Mouse (Mus musculus) ES-Bruce4 (cell line): ENCODE measurements around the gene Spata5. TPM values are rescaled to one million over a fixed set of nuclear protein-coding genes. Genes with fewer than 3 reads are reported as not detected.
"Not testable (repeated sequence)": the region's sequence is repeated elsewhere in the genome, so short reads cannot be mapped to it uniquely, and the experiment has no call there.

Experiments
- H3K27ac ChIP-seq: 2 replicates; pipeline ENCODE4 v1.5.1; 2012; ENCODE audit warnings: low read length, inconsistent platforms; ENCODE audit not compliant: insufficient read depth
- H3K27me3 ChIP-seq: 2 replicates; pipeline ENCODE4 v1.6.1; 2012; ENCODE audit warnings: mild to moderate bottlenecking, low read length, inconsistent platforms; ENCODE audit not compliant: control insufficient read depth, poor library complexity, insufficient read depth, severe bottlenecking
- H3K36me3 ChIP-seq: 2 replicates; pipeline ENCODE4 v1.6.1; 2012; ENCODE audit warnings: inconsistent platforms, mild to moderate bottlenecking, low read length, moderate library complexity; ENCODE audit not compliant: control insufficient read depth, poor library complexity, insufficient read depth, severe bottlenecking
- H3K4me1 ChIP-seq: one replicate; pipeline ENCODE4 v1.8.1; 2011; ENCODE audit warnings: low read length; ENCODE audit not compliant: control insufficient read depth, insufficient read depth
- H3K4me3 ChIP-seq: 2 replicates; pipeline ENCODE4 v1.5.1; 2011; ENCODE audit warnings: low read depth, mild to moderate bottlenecking, low read length
- H3K9ac ChIP-seq: 2 replicates; pipeline ENCODE4 v1.6.1; 2012; ENCODE audit warnings: low read depth, mild to moderate bottlenecking, inconsistent platforms; ENCODE audit not compliant: poor library complexity, severe bottlenecking
- H3K9me3 ChIP-seq: replicated peaks from 2 replicates; pipeline ENCODE4 v1.6.1; 2012; ENCODE audit warnings: mild to moderate bottlenecking, low read length, inconsistent platforms; ENCODE audit not compliant: control insufficient read depth, poor library complexity, insufficient read depth, severe bottlenecking
- CTCF ChIP-seq: IDR thresholded peaks from one replicate; pipeline ENCODE4 v1.8.1; 2011; ENCODE audit warnings: low read depth, low read length
- EP300 ChIP-seq: IDR thresholded peaks from 2 replicates; pipeline ENCODE4 v1.6.1; 2011; ENCODE audit warnings: low read depth, low read length; ENCODE audit not compliant: insufficient read depth
- POLR2A ChIP-seq: IDR thresholded peaks from one replicate; pipeline ENCODE4 v1.8.1; 2011; ENCODE audit warnings: low read length; ENCODE audit not compliant: insufficient read depth
- polyA plus RNA-seq: library from polyadenylated mRNA; stranded (reverse); fragments of >200 nt; gene quantifications from 2 replicates; pipeline ENCODE4 v1.2.4, GENCODE M21; 2011; ENCODE audit warnings: low read depth; ENCODE audit not compliant: missing spikeins, insufficient read depth, insufficient read length

Gene Spata5
- polyA plus RNA-seq, 1 experiment: 56.6 TPM

GRCm38 (mm10) chr3:37584576-37584975 is 164.9 kb downstream of the Spata5 start:
- Histone ChIP-seq H3K27ac (no peak overlapping the region), H3K36me3 (peaks cover 6% of the 10 kb centered on the region; the same call in 1 of the 2 replicates), H3K9ac (no peak overlapping the region), H3K4me3 (no peak overlapping the region), H3K27me3 (no peaks in the 10 kb centered on the region), H3K4me1 (peaks cover 2% of the 10 kb centered on the region), H3K9me3 (no peaks in the 10 kb centered on the region)
- TF ChIP-seq EP300: no peak
- TF ChIP-seq CTCF: no peak
- TF ChIP-seq POLR2A: no peak

GRCm38 (mm10) chr3:37585967-37586730 is 166.5 kb downstream of the Spata5 start:
- H3K4me3 ChIP-seq: peak overlapping the region; percentile 23; the same call in 1 of the 2 replicates
- no peaks in the 10 kb centered on the region for H3K27me3 ChIP-seq
- no peaks in the 10 kb centered on the region for H3K36me3 ChIP-seq
- H3K9ac ChIP-seq: peak overlapping the region; percentile 60
- H3K9me3 ChIP-seq: no peaks in the 10 kb centered on the region
- H3K4me1 ChIP-seq: peaks cover 2% of the 10 kb centered on the region
- TF ChIP-seq EP300: no peak
- no peak for TF ChIP-seq CTCF
- no peak for TF ChIP-seq POLR2A
- H3K27ac ChIP-seq: no peak overlapping the region

DNA sequence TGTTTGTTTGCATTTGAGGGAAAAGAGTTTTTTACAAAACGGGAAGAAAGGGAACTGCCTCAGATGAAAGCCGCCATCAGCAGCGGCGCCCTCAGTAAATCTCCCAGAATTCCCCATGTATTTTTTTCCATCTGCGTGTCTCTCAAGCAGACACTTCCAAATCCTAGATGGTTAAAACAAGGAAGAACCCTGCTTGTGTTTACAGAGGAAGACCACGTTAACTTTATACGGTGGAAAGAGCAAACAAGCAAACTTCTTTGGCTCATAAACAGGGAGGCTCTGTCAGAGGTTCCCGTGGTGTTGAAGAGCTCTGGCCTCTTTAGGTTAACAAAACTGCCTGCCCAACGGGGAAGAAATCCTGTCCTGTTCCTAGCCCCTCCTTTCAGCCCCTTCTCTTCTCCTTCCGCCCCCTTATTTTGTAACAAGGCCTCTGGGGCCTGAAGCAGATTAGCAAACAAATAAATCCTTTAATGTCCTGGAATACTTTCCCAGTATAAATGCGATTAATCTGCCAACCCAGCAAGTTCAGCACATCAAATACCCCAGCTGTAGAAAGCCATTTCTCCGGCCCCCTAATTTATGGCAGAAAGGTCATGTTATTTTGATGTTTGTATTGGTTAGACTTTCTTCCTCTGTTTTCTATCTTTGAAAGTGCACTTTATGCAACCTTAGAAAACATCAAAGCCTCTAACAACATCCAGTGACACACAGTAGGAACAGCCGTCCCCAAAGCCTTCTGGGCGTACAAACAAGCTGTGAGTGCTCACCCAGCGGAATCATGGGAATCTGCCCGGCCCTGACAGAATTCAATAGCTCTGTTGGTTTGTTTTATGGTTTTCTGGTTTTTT is 167.3 kb downstream of the Spata5 start:
- Histone ChIP-seq H3K4me3 (peak overlapping the region; percentile 23; the same call in 1 of the 2 replicates), H3K9ac (peak overlapping the region; percentile 60), H3K36me3 (no peaks in the 10 kb centered on the region), H3K27me3 (no peaks in the 10 kb centered on the region), H3K9me3 (no peaks in the 10 kb centered on the region), H3K27ac (no peak overlapping the region), H3K4me1 (peaks cover 2% of the 10 kb centered on the region)
- TF ChIP-seq CTCF: no peak
- TF ChIP-seq EP300: no peak
- TF ChIP-seq POLR2A: no peak

DNA sequence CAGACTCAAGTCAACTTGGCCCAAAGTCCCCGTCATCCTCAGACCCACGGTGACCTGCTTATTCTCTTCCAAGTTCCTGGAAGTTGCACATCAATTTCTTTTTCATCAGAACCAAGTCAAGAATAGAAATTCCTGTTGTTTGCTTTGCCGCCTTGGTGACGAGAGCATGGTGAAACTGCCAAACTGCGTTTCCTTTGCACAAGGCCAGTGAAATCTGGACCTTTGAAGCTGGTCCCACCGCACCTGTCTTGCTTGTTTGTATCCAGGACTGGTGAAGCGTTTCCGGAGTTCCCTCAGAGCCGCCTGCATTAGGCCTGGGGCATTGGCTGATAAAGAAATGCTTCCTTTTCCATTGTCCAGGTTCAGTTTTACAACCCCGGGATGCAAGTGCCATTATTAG is 176.0 kb downstream of the Spata5 start:
- no peaks in the 10 kb centered on the region for H3K36me3 ChIP-seq
- no peaks in the 10 kb centered on the region for H3K27me3 ChIP-seq
- H3K4me3 ChIP-seq: peak overlapping the region; percentile 31
- H3K4me1 ChIP-seq: no peaks in the 10 kb centered on the region
- no peak overlapping the region for H3K9ac ChIP-seq
- H3K27ac ChIP-seq: no peak overlapping the region
- TF ChIP-seq EP300 (no peak), CTCF (no peak), POLR2A (no peak)
- no peaks in the 10 kb centered on the region for H3K9me3 ChIP-seq

GRCm38 (mm10) chr3:37596519-37596918 is 176.8 kb downstream of the Spata5 start:
- no peak for TF ChIP-seq POLR2A
- no peak for TF ChIP-seq CTCF
- TF ChIP-seq EP300: no peak
- no peaks in the 10 kb centered on the region for H3K4me1 ChIP-seq
- no peaks in the 10 kb centered on the region for H3K36me3 ChIP-seq
- no peak overlapping the region for H3K9ac ChIP-seq
- no peaks in the 10 kb centered on the region for H3K27me3 ChIP-seq
- H3K27ac ChIP-seq: no peak overlapping the region
- no peaks in the 10 kb centered on the region for H3K9me3 ChIP-seq
- H3K4me3 ChIP-seq: peak overlapping the region; percentile 24; the same call in 1 of the 2 replicates

- H3K36me3 ChIP-seq: no peaks in the 10 kb centered on the region
- no peaks in the 10 kb centered on the region for H3K27me3 ChIP-seq
- no peaks in the 10 kb centered on the region for H3K9me3 ChIP-seq
- H3K4me3 ChIP-seq: no peak overlapping the region; the same call in 1 of the 2 replicates
- H3K9ac ChIP-seq: no peak overlapping the region
- no peak overlapping the region for H3K27ac ChIP-seq
- TF ChIP-seq EP300 (no peak), POLR2A (no peak), CTCF (no peak)
- no peaks in the 10 kb centered on the region for H3K4me1 ChIP-seq
Measured at GRCm38 (mm10) chr3:37597200-37597599, 177.5 kb downstream of the Spata5 start.

DNA sequence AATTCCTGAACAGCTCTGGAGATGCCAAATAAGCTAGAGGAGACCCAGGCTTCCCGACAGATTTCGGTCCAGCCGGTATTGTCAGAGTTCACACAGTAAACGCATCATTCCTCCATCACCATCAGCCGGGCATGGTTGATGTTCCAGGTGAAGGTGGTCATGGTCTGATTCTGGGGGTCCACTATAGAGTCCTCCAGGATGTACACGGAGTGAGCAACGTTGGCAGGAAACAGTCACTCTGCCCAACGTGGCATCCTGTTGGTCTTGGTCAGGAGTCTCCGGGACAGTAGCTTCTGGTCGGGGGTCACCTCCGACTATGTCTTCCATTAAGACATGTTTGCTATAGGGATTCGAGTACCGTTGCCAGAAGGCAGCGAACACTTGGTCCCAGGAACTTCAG is 179.9 kb downstream of the Spata5 start:
- H3K9ac ChIP-seq, H3K36me3 ChIP-seq, H3K4me1 ChIP-seq, H3K27me3 ChIP-seq, H3K9me3 ChIP-seq, H3K27ac ChIP-seq, H3K4me3 ChIP-seq: not testable (repeated sequence)
